Mouse (Mus musculus): ENCODE data around the gene Hist1h3g. TPM values are rescaled to one million over a fixed set of nuclear protein-coding genes. Genes with fewer than 3 reads are reported as not detected.

The Hist1h3g gene
- polyA plus RNA-seq, 1 experiment from 2014 or later, result 3.3 TPM

DNA sequence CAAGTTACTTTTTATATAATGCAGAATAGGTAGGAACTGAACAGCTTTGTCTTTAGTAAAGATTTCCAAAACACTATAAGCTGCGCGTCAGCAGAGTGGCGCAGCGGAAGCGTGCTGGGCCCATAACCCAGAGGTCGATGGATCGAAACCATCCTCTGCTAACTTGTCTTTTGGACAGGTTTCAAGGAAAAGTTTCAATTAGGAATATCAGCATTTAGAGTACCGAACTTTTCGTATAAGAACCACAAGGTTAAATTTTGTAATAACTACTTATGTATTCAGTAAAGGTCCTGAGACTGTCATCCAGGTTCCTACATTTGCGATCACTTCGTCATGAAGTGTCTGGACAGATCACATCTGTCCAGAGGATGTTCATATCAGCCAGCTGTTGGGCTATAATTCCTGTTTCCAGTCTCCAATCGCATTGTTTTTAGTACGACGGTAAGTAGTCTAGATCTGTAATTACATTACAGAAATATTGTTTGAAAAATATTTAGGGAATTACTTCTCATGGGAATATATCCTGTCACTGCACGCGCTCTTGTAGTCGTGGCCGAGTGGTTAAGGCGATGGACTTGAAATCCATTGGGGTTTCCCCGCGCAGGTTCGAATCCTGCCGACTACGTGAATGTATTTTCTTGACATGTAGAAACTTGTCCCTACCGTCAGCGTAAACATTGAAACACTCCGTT is 17.5 kb upstream of the Hist1h3g start:
- Histone ChIP-seq H3K27ac (no peak overlapping the region), H3K27me3 (ENCODE audit: insufficient read depth, poor library complexity, severe bottlenecking) (no peaks in the 10 kb centered on the region), H3K36me3 (no peaks in the 10 kb centered on the region), H3K9me3 (no peaks in the 10 kb centered on the region), H3K4me1 (replicated peaks) (peaks cover 6% of the 10 kb centered on the region; the same call in 1 of the 2 replicates), H3K4me3 (peak overlapping the region; percentile 58)
- WGBS, result under 1% methylated on average over 27 of the region's 27 CpGs
- peak; percentile 89 for DNase-seq (ENCODE audit: low spot score)

DNA sequence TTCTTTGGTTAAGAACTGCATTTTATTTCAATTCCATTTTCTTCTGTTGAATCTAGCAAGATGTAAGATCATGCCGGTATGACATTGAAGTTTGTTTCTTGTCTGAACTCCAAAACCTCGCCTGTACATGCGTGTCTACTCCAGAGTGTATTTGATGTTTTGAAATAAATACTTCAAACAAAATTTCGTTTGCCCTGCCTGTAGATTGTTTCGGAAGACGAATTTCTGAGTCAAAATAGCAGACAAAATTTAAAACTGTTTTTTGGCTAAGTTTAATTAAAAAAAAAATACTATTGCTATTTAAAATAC is 17.0 kb upstream of the Hist1h3g start:
- WGBS, result under 1% methylated on average over 6 of the region's 6 CpGs
- Histone ChIP-seq H3K27ac (no peak overlapping the region), H3K9me3 (no peaks in the 10 kb centered on the region), H3K36me3 (no peaks in the 10 kb centered on the region), H3K4me1 (replicated peaks) (peaks cover 6% of the 10 kb centered on the region; the same call in 1 of the 2 replicates), H3K27me3 (ENCODE audit: insufficient read depth, poor library complexity, severe bottlenecking) (no peaks in the 10 kb centered on the region), H3K4me3 (peak overlapping the region; percentile 58)
- no peak for DNase-seq (ENCODE audit: low spot score)

DNA sequence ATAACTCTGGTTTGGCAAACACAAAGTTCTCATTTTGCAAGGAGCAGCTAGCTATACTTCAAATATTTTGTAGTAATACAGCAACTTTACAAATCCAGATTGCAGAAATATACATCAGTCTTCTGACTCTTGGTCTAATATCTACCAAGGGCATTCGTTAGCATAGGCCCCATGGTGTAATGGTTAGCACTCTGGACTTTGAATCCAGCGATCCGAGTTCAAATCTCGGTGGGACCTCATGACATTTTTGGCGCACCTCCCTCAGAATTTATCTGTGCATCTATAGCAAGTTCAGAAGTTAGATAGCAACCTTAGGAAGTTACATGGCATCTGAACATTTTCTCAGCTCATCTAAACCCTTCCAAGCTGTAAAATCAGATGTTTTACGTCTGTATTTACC is 16.3 kb upstream of the Hist1h3g start:
- Histone ChIP-seq H3K9me3 (no peaks in the 10 kb centered on the region), H3K4me1 (replicated peaks) (peaks cover 6% of the 10 kb centered on the region; the same call in 1 of the 2 replicates), H3K4me3 (peak overlapping the region; percentile 58), H3K27me3 (ENCODE audit: insufficient read depth, poor library complexity, severe bottlenecking) (no peaks in the 10 kb centered on the region), H3K36me3 (no peaks in the 10 kb centered on the region), H3K27ac (no peak overlapping the region)
- 0% methylated on average over 6 of the region's 6 CpGs for WGBS
- DNase-seq (ENCODE audit: low spot score), result peak; percentile 80

DNA sequence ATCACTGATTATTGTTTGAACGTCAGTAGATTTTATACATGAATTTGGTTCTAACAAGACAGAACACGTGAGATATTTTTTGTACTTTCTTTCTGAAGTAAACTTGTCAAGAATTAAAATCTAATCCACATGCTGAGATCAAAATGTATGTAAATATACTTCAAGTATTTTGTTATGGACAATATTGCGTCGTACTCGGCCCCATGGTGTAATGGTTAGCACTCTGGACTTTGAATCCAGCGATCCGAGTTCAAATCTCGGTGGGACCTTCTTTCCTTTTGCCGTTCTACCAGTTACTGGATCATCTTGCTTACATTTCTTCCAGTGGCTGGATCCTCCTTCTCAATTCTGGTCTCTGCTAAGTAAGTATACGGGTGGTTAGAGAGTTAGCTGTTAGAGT is 15.8 kb upstream of the Hist1h3g start:
- no peaks in the 10 kb centered on the region for H3K9me3 ChIP-seq
- H3K4me1 ChIP-seq (replicated peaks), result peaks cover 6% of the 10 kb centered on the region; the same call in 1 of the 2 replicates
- DNase-seq (ENCODE audit: low spot score), result peak; percentile 77
- under 1% methylated on average over 10 of the region's 10 CpGs for WGBS
- H3K36me3 ChIP-seq, result no peaks in the 10 kb centered on the region
- H3K4me3 ChIP-seq, result peak overlapping the region; percentile 58
- H3K27me3 ChIP-seq (ENCODE audit: insufficient read depth, poor library complexity, severe bottlenecking), result no peaks in the 10 kb centered on the region
- H3K27ac ChIP-seq, result no peak overlapping the region

DNA sequence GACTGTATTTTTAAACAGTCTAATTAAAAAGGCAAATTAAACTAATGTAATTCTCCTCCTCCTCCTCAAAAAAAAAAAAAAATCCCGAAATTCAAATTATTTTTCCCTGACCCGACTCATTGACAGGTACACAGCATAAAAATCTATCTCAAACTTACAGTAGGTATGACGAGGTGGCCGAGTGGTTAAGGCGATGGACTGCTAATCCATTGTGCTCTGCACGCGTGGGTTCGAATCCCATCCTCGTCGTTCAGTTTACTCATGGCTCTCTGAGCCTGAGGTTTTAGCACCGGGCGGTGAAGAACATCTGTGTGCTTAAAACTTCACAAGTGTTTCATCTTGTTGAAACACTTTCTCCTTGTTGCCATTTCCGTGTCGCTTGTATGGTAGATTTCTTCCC is 13.5 kb upstream of the Hist1h3g start:
- WGBS, result under 1% methylated on average over 14 of the region's 14 CpGs
- H3K9me3 ChIP-seq, result no peaks in the 10 kb centered on the region
- no peaks in the 10 kb centered on the region for H3K27me3 ChIP-seq (ENCODE audit: insufficient read depth, poor library complexity, severe bottlenecking)
- DNase-seq (ENCODE audit: low spot score), result peak; percentile 79
- peaks cover 9% of the 10 kb centered on the region; the same call in 1 of the 2 replicates for H3K4me1 ChIP-seq (replicated peaks)
- peak overlapping the region; percentile 28; the same call in 1 of the 2 replicates for H3K4me3 ChIP-seq
- H3K36me3 ChIP-seq, result no peaks in the 10 kb centered on the region
- no peak overlapping the region for H3K27ac ChIP-seq

DNA sequence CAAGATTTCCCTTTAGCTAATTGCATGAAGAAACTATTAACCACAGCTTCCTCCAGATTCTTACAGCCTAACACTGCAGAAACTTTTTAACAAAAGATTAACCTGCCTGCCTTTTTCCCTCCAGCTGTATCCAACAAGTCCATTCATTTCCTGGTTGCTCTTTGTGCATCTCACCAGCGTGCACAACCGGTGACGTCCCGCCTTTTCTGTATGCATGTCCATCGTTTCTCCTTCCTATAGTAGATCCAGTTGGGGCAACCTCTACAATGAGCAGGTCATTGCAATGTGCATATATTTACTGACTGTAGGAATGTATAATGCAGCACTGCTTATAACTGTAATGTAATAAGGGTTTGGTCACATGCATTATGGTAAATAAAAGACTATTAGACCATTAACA is 11.2 kb upstream of the Hist1h3g start:
- WGBS, result 56% methylated on average over 5 of the region's 5 CpGs
- peaks cover 22% of the 10 kb centered on the region for H3K4me1 ChIP-seq (replicated peaks)
- H3K36me3 ChIP-seq, result no peaks in the 10 kb centered on the region
- no peaks in the 10 kb centered on the region for H3K27me3 ChIP-seq (ENCODE audit: insufficient read depth, poor library complexity, severe bottlenecking)
- no peaks in the 10 kb centered on the region for H3K9me3 ChIP-seq
- H3K4me3 ChIP-seq, result no peak overlapping the region
- H3K27ac ChIP-seq, result no peak overlapping the region
- no peak for DNase-seq (ENCODE audit: low spot score)

DNA sequence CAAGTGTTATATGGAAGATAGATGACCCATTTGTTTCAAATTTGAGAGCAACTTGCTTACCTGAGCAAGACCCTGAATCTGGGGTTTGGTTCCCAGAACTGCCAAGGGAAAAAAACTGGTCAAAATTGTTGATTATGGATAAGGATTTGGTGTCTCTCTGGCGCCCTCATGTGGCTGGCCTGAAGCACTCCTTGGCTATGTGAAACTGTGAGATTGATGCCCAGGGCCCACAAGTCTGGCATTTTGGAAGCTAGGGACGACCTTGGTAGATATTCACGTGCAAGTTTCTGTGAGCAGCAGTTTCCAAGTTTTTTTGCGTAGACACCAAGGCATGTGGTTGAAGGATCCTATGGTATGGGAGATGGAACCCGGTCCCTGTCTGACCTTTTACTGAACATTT is 10.6 kb upstream of the Hist1h3g start:
- Histone ChIP-seq H3K27ac (no peak overlapping the region), H3K27me3 (ENCODE audit: insufficient read depth, poor library complexity, severe bottlenecking) (no peaks in the 10 kb centered on the region), H3K4me1 (replicated peaks) (peaks cover 28% of the 10 kb centered on the region), H3K4me3 (peak overlapping the region; percentile 23; the same call in 1 of the 2 replicates), H3K9me3 (no peaks in the 10 kb centered on the region), H3K36me3 (no peaks in the 10 kb centered on the region)
- WGBS, result 8% methylated on average over 5 of the region's 5 CpGs
- DNase-seq (ENCODE audit: low spot score), result peak; percentile 86

DNA sequence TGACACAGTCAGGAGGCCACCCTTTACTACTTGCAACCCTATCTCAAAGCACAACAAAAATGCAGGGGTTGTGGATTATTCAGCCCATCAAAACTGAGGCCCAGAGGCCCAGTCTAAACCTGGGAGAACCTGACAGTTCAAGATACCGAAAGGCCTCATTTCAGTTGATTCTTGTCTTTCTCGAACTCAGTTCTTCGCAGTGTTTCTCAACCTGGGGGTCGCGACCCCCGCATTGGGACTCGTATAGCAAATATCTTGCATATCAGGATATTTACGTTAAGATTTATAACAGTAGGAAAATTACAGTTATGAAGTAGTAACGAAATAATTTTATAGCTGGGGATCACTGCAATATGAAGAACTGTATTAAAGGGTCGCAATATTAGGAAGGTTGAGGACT is 9.3 kb upstream of the Hist1h3g start:
- H3K4me1 ChIP-seq (replicated peaks), result peaks cover 31% of the 10 kb centered on the region
- DNase-seq (ENCODE audit: low spot score), result peak; percentile 58
- H3K9me3 ChIP-seq, result no peaks in the 10 kb centered on the region
- no peaks in the 10 kb centered on the region for H3K36me3 ChIP-seq
- H3K27ac ChIP-seq, result peak overlapping the region; percentile 16; the same call in 1 of the 2 replicates
- H3K27me3 ChIP-seq (ENCODE audit: insufficient read depth, poor library complexity, severe bottlenecking), result no peaks in the 10 kb centered on the region
- H3K4me3 ChIP-seq, result peak overlapping the region; percentile 53
- 2% methylated on average over 10 of the region's 10 CpGs for WGBS

DNA sequence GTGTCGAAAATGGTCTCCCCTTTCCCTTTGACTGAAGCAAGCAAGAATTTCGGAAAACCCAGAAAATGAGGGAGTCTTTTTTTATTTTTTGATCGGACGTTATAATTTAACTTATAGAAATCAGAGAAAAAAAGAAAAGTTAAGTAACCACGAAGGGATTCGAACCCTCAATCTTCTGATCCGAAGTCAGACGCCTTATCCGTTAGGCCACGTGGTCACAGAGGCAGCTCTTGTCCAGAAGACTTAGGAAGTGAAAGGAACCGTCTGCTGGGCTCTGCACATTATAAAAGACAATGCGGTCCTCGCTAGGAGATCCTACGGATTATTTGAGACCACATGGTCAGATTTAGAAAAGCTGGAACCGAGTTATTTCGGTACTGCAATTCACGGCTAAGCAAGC is 8.9 kb upstream of the Hist1h3g start:
- Histone ChIP-seq H3K27me3 (ENCODE audit: insufficient read depth, poor library complexity, severe bottlenecking) (no peaks in the 10 kb centered on the region), H3K27ac (peak overlapping the region; percentile 84), H3K36me3 (no peaks in the 10 kb centered on the region), H3K9me3 (no peaks in the 10 kb centered on the region), H3K4me3 (peak overlapping the region; percentile 53), H3K4me1 (replicated peaks) (peaks cover 31% of the 10 kb centered on the region)
- under 1% methylated on average over 17 of the region's 17 CpGs for WGBS
- peak; percentile 92 for DNase-seq (ENCODE audit: low spot score)

DNA sequence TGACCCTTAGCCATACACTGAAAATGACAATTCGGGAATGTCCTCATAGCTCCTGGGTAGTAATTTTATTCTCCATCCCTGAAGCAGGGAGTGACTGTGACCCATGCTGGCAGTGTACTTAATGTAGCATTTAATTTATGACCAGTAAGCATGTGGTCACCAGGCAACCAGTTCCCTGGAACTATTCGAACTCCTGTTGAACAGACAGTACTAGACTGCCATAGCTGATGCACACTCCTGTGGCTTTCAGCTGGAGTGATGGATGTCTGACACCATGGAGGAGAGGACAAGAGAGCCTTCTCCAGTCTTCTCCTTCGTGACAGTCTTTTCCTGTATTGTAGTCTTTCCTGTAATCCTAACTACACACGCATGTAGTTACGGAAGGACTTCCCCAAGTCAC is 6.2 kb upstream of the Hist1h3g start:
- peak overlapping the region; percentile 24 for H3K4me3 ChIP-seq
- peak; percentile 32 for DNase-seq (ENCODE audit: low spot score)
- H3K4me1 ChIP-seq (replicated peaks), result peaks cover 48% of the 10 kb centered on the region
- no peak overlapping the region; the same call in 1 of the 2 replicates for H3K27ac ChIP-seq
- no peaks in the 10 kb centered on the region for H3K27me3 ChIP-seq (ENCODE audit: insufficient read depth, poor library complexity, severe bottlenecking)
- H3K9me3 ChIP-seq, result no peaks in the 10 kb centered on the region
- H3K36me3 ChIP-seq, result no peaks in the 10 kb centered on the region
- 76% methylated on average over 5 of the region's 5 CpGs for WGBS

DNA sequence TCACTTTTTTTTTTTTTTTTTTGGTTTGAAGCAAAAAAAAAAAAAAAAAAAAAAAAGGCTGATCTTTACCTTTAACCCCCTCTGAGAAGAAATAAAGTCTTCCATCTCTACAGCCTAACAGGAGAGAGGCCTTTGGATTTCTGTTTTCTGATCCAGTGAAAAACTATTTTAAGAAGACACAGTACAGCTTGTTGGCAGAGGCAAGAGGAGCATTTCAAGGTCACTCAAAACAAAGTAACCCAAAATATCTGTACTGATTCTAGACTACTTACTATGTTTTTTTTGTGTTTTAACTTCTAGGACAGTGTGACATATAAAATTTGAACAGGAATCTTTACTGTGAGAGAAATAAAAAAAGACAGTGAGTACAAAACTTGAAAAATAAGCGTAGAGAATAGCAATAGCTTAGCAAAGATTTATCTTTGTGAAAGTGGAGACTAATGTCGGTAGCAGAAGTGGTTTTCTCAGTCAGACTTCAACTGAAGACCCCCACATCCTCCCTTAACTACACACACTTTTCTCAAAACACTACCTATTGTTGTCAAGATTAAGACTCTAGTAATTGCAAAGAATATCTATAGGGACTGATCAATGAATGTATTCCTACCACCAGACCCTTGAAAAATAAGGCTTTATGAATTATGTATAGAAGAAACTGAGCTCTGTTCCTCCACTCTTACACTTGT is 5.6 kb upstream of the Hist1h3g start:
- Histone ChIP-seq H3K36me3 (no peaks in the 10 kb centered on the region), H3K27me3 (ENCODE audit: insufficient read depth, poor library complexity, severe bottlenecking) (no peaks in the 10 kb centered on the region), H3K4me1 (replicated peaks) (peaks cover 51% of the 10 kb centered on the region), H3K27ac (peak overlapping the region; percentile 98), H3K9me3 (no peaks in the 10 kb centered on the region), H3K4me3 (peak overlapping the region; percentile 64)
- DNase-seq (ENCODE audit: low spot score), result no peak
- WGBS, result 42% methylated on average over 2 of the region's 2 CpGs

DNA sequence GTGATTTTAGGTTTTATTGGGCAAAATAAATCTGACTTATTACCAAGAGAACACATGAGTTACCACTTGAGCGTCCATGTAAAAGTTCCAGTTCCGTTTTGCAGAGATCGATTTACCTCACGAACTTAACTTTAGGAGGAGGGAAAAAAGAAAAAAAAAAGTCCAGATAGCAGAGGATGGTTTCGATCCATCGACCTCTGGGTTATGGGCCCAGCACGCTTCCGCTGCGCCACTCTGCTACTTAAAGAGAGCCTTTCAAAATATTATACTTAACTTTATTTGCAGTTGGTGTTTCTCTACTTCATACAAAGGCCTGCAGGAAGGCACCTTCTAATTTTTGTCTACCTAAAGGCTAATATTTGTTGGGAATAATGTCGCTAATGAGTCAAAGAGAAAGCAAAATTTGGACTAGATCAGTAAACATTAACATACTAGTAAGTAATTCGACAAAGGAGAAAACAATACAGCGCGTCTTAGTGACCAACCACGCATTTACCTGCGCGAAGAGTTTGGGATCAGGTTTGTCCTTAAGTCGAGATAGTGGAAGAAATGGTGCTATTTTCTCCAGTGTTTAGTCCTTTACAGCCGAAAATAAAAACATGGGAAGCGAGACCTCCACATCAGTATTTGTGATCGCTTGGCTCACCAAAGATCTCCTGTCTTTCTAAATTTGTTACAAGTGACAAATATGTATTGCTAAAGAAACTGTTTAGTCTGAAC is 4.9 kb upstream of the Hist1h3g start:
- Histone ChIP-seq H3K9me3 (no peaks in the 10 kb centered on the region), H3K4me3 (peak overlapping the region; percentile 64), H3K27me3 (ENCODE audit: insufficient read depth, poor library complexity, severe bottlenecking) (no peaks in the 10 kb centered on the region), H3K4me1 (replicated peaks) (peaks cover 51% of the 10 kb centered on the region), H3K36me3 (no peaks in the 10 kb centered on the region), H3K27ac (peak overlapping the region; percentile 98)
- WGBS, result under 1% methylated on average over 20 of the region's 20 CpGs
- peak; percentile 61 for DNase-seq (ENCODE audit: low spot score)

Measured in hindbrain, embryonic 10.5 days (tissue).